Mouse (Mus musculus) left cerebral cortex, adult 2 months (tissue): ENCODE results near the gene Per1. TPM values are rescaled to one million over a fixed set of nuclear protein-coding genes. Genes with fewer than 3 reads are reported as not detected.

ENCODE experiments used
- DNase-seq, 2 experiments: peaks; one replicate each; pipeline ENCODE4 v3.0.0; 2021 to 2022; ENCODE audit warnings: low spot score in 2 of 2, mixed read lengths in 1 of 2; ENCODE audit errors: extremely low spot score in 1 of 2
- H3K27ac ChIP-seq: fragments of 200-600 bp; 2 replicates; pipeline ENCODE4 v1.8.1; 2022
- H3K4me3 ChIP-seq: fragments of 200-600 bp; 2 replicates; pipeline ENCODE4 v1.8.1; 2022
- CTCF ChIP-seq: fragments of 200-600 bp; IDR thresholded peaks from 2 replicates; pipeline ENCODE4 v1.8.1; 2022; ENCODE audit warnings: antibody characterized with exemption, mild to moderate bottlenecking, moderate library complexity
- intact Hi-C: fragments of 180-260 bp; cut with DNase I; formaldehyde crosslinking; loops from one replicate; pipeline ENCODE4 v1.15.1; 2025
- total RNA-seq, 2 experiments: library from RNA; stranded (reverse); gene quantifications; 2 replicates each; pipeline ENCODE4 v1.2.3; 2021

Per1 gene
- total RNA-seq, 2 experiments from 2014 or later, result 114 to 185 TPM

GRCm38 (mm10) chr11:69059357-69059974 is 35.6 kb upstream of the Per1 start, which contains the start of gene Borcs6:
Gene Borcs6, plus strand, starts transcription at chr11:69059717.
- TF ChIP-seq CTCF, result no peak; the same call in 1 of the 2 replicates
- intact Hi-C loops, result no loop called here
- peak; percentile 93 to 96 for DNase-seq
- peak within 1 kb of the TSS; percentile 98 for H3K27ac ChIP-seq
- peak within 1 kb of the TSS; percentile 71 for H3K4me3 ChIP-seq

DNA sequence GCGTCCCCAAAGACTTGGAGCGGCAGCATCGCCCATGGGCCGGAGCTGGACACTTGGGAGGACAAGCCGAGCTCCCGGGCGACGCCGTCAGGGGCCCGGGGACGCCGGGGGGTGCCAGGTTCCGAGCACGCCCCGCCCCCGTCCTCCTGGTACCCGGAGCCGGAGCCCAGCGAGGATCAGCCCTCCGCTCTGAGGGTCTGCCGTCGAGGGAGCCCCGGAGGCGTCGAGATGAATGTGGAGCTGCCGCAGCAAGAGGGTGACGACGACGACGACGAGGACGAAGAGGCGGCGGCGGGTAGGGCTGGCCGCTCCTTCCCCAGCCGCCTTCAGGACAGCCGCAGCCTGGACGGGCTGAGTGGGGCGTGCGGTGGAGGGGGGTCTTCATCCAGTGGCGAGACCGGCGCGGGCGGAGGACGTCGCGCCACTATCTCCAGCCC is 35.0 kb upstream of the Per1 start:
- peak in 1 of 2 experiments; percentile 59 for DNase-seq
- H3K27ac ChIP-seq, result peak overlapping the region; percentile 98
- no peak for TF ChIP-seq CTCF
- intact Hi-C loops, result loop anchor here (5.0 kb wide), 1 partner anchor 177 kb away; the partner anchor contains the start of gene Gucy2e
- H3K4me3 ChIP-seq, result peak overlapping the region; percentile 71

- intact Hi-C loops, result loop anchor here (5.0 kb wide), 1 partner anchor 177 kb away; the partner anchor contains the start of gene Gucy2e
- no peak for TF ChIP-seq CTCF
- peak; percentile 38 to 45 for DNase-seq
- Histone ChIP-seq H3K27ac (peak overlapping the region; percentile 98), H3K4me3 (peak overlapping the region; percentile 71)
Observed at GRCm38 (mm10) chr11:69060448-69061254, 34.4 kb upstream of the Per1 start.

GRCm38 (mm10) chr11:69061255-69061912 is 33.6 kb upstream of the Per1 start:
- peak; percentile 12 to 21 for DNase-seq
- intact Hi-C loops, result loop anchor here (5.0 kb wide), 1 partner anchor 176 kb away; the partner anchor contains the start of gene Gucy2e
- peak overlapping the region; percentile 33; the same call in 1 of the 2 replicates for H3K27ac ChIP-seq
- peak overlapping the region; percentile 71 for H3K4me3 ChIP-seq
- no peak for TF ChIP-seq CTCF

GRCm38 (mm10) chr11:69062194-69062760 is 32.7 kb upstream of the Per1 start:
- Histone ChIP-seq H3K27ac (peak overlapping the region; percentile 73), H3K4me3 (peak overlapping the region; percentile 71)
- intact Hi-C loops, result loop anchor here (1.0 to 5.0 kb wide), 2 partner anchors 21 to 175 kb away; partner anchors contain the start of gene Gucy2e
- DNase-seq, result peak; percentile 74 to 76
- no peak for TF ChIP-seq CTCF

GRCm38 (mm10) chr11:69062761-69063224 is 32.2 kb upstream of the Per1 start:
- H3K4me3 ChIP-seq, result peak overlapping the region; percentile 56
- no peak for TF ChIP-seq CTCF
- H3K27ac ChIP-seq, result peak overlapping the region; percentile 90
- peak; percentile 92 to 96 for DNase-seq
- intact Hi-C loops, result loop anchor here (1.0 to 5.0 kb wide), 4 partner anchors 21 to 175 kb away; partner anchors contain the start of genes Aloxe3 and Gucy2e

DNA sequence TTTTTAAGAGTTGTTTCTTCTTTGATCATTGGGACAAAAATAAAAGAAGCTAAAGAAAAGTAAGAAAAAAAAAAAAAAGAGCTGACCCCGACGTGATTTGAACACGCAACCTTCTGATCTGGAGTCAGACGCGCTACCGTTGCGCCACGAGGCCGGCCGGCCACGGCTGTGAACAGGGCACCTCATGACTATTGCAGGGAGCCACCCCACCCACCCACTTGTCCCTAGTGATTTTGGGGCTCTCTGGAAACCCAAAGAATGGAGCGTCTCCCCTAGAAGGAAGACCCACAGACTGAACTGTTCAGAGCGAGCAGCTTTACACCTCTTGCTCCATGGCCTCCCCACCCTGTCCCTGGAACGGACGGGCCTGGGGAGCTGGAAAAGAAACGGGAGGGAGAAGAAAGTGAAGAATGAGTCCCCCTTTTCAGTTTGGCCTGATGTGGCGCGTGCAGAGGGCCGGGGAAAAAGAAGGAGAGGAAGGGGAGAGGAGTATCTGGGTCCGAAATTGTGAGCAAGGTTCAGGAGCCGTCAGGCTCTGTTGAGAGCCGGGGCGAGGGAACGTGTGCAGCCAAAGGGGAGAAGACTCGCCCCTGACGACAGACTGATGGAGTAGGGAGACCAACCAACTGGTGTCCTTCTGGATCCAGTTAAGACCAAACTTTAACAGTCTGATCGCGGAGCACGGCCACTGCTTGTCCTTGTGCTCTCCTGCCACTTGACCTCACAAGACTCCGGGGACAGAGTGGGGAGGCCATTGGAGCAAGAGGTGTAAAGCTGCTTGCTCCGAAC is 31.4 kb upstream of the Per1 start:
- DNase-seq, result peak; percentile 74 to 76

DNA sequence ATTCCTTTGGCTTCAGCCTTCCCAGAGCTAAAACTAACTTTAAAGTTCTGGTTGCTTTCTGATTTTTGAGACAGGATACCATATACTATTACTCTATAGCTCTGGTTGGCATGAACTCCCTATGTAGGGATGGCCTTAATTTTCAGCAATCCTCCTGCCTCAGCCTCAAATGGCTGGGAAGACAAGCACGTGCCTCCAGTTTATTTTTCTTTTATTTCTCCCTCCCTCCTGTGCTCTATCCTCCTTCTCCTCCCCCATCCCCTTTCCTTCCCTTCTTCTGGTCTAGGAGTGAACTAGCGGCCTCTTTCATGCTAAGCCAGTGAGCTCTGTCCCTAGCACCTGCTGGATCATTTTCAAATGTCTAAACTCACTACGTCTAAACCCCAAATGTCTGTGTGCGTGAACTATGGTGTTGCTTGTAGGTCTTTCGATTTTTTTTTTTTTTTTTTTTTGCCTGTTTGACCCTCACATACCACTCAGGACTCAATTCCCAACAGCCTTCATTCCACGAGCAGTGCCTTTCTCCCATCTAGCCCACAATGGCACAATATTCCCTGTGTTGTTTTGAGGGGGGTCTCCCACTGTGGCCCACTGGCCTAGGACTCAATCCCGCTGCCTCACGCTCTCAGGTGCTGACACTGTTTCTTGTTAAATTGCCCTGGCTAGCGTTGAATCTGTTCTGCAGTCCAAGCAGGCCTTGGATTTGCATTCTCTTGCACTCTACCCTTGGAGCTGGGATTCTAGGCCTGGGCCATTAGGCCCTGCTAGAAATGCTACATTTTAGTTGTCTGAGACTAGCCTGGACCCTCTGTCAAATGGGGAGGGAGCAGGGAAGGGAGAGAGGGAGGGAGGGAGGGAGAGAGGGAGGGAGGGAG is 30.5 kb upstream of the Per1 start:
- DNase-seq, result no peak

More for the DNA sequence above, 31.4 kb upstream of the Per1 start:
- no peak for TF ChIP-seq CTCF
- intact Hi-C loops, result loop anchor here (1.0 to 5.0 kb wide), 3 partner anchors 55 to 174 kb away; partner anchors contain the start of genes Aloxe3 and Gucy2e
- peak overlapping the region; percentile 90 for H3K27ac ChIP-seq
- peak overlapping the region; percentile 56 for H3K4me3 ChIP-seq

GRCm38 (mm10) chr11:69065394-69065925 is 29.6 kb upstream of the Per1 start:
- H3K27ac ChIP-seq, result no peak overlapping the region
- no peak overlapping the region for H3K4me3 ChIP-seq
- intact Hi-C loops, result no loop called here
- no peak for TF ChIP-seq CTCF
- no peak for DNase-seq

More for the DNA sequence above, 30.5 kb upstream of the Per1 start:
- intact Hi-C loops, result loop anchor here (5.0 kb wide), 1 partner anchor 173 kb away; the partner anchor contains the start of gene Gucy2e
- TF ChIP-seq CTCF, result no peak
- H3K27ac ChIP-seq, result peak overlapping the region; percentile 68; the same call in 1 of the 2 replicates
- H3K4me3 ChIP-seq, result peak overlapping the region; percentile 56
